Mouse (Mus musculus) macrophage (primary cell): ENCODE measurements around the gene 5330417H12Rik. TPM values are rescaled to one million over a fixed set of nuclear protein-coding genes. Genes with fewer than 3 reads are reported as not detected.

Source experiments
- H3K27ac ChIP-seq: fragments of 350-480 bp; formaldehyde crosslinking; 2 replicates; pipeline ENCODE4 v1.9.0; 2021
- H3K36me3 ChIP-seq: fragments of 350-480 bp; formaldehyde crosslinking; 2 replicates; pipeline ENCODE4 v1.9.0; 2021; ENCODE audit errors: inconsistent target
- H3K4me3 ChIP-seq: fragments of 350-480 bp; formaldehyde crosslinking; 2 replicates; pipeline ENCODE4 v1.9.0; 2021; ENCODE audit errors: inconsistent target
- H3K79me2 ChIP-seq: fragments of 350-480 bp; formaldehyde crosslinking; 2 replicates; pipeline ENCODE4 v1.9.0; 2021; ENCODE audit errors: inconsistent target
- WGBS: methylation state at CpG from one replicate; pipeline ENCODE4 v1.1.7; 2026; ENCODE audit warnings: inconsistent platforms; ENCODE audit not compliant: missing documents; 5-methylcytosine and 5-hydroxymethylcytosine counted together
- polyA plus RNA-seq: library from polyadenylated mRNA; stranded (reverse); fragments of 250-400 nt; gene quantifications from 3 replicates; pipeline ENCODE4 v1.2.4, GENCODE M21; 2018; ENCODE audit warnings: inconsistent platforms

5330417H12Rik gene
- polyA plus RNA-seq, 1 experiment from 2014 or later: not detected

DNA sequence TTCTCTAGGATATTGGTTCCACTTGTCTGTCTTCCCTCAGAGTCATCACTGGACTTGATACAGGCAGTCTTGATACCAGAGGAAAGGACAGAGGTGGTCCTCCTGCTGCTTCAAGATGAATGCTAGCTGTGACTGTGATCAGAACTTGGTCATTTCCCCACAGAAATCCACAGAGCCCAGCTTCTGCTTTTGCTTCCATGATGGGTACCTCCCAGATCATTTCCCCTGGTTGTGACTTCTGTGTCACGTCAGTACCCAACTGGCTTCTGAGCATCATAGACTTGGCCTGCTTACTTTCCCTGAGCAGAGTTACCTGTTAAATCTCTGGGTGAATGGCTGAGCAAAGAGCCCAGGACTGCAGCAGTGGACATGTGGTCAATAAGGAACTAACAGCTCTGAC is 17.2 kb downstream of the 5330417H12Rik start:
- 70% methylated on average over 1 of the region's 1 CpGs for WGBS
- Histone ChIP-seq H3K79me2 (peaks cover 55% of the 10 kb centered on the region; the same call in 1 of the 2 replicates), H3K27ac (no peak overlapping the region), H3K36me3 (no peaks in the 10 kb centered on the region), H3K4me3 (no peak overlapping the region)

DNA sequence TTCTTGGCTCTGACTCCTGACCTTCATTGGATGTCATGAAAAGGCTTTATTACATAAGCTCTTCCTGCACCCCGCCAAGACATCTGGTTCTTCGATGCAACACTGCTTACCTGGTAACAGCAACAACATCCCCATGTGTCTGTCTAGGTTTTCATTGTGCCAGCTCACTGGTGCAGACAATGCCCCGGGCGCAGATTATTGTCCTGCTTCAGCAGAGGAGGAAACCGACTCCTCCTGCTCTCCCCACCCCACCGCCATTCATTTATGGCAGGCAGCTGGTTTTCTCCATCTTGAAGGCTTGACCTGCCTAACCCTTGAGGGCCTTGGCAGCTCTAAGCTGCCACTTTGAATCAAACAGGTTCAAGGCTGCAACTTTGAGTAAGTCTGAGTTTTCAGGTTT is 22.0 kb downstream of the 5330417H12Rik start:
- 96% methylated on average over 6 of the region's 6 CpGs for WGBS

DNA sequence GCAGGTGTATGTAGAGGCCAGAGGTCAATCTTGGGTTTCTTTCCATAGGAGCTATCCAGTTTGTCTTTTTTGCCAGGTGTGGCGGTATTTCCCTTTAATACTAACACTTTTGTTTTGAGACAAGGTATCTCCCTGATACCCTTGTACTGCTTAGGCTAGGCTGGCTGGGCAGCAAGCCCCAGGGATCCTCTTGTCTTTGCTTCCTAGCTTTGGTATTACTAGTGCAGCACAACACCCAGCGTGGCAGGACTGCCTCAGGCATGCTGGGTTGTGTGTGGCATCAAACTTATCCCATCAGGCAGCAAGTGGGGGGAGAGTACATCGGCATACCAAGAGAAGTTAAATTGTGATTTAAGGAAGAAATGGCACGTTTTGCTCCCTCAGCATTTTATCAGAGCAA is 22.5 kb downstream of the 5330417H12Rik start:
- Histone ChIP-seq H3K79me2 (peaks cover 78% of the 10 kb centered on the region; the same call in 1 of the 2 replicates), H3K27ac (no peak overlapping the region), H3K36me3 (no peaks in the 10 kb centered on the region), H3K4me3 (no peak overlapping the region)
- WGBS: 90% methylated on average over 4 of the region's 4 CpGs

More for the DNA sequence above, 22.0 kb downstream of the 5330417H12Rik start:
- no peak overlapping the region for H3K27ac ChIP-seq
- no peak overlapping the region for H3K4me3 ChIP-seq
- H3K36me3 ChIP-seq: no peaks in the 10 kb centered on the region
- peaks cover 76% of the 10 kb centered on the region; the same call in 1 of the 2 replicates for H3K79me2 ChIP-seq

DNA sequence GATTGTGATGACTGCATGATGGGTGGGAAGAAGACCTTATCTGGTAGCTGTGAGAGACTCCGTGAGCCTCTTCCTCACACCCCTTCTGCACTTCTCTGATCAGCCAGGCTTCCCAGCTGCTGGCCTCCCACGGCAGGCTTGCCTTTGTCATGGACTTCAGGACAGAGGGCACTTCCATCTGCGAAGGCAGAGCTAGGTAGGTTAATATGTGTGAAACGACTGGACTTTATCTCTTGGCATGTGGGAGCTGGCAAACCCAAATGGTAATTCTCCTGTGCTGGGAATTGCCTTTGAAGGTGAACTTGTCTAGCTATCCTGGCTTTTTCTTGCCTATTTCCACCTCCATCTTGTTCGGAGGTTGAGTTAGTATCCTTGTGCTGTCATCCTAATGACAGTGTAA is 24.3 kb downstream of the 5330417H12Rik start:
- H3K27ac ChIP-seq: no peak overlapping the region
- peaks cover 89% of the 10 kb centered on the region; the same call in 1 of the 2 replicates for H3K79me2 ChIP-seq
- WGBS: 98% methylated on average over 5 of the region's 5 CpGs
- no peak overlapping the region for H3K4me3 ChIP-seq
- H3K36me3 ChIP-seq: no peaks in the 10 kb centered on the region

DNA sequence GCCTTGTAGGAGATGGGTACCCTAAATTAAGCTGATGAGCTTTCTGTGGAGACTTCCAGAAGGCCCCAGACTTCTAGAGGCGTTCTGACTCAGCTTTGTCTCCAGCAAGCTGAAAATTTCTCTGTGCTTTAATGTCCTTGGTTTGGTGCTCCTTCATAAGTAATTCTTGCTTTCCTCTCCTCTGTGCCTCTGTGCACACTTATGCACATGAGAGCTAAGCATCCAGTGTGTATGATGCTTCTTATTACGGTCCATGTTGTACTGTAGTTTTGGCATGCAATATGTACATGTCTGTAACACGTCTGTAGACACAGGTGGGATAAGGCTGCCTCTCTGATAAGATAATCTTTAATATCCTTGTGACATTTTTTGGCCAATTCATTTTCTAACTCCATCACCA is 27.0 kb downstream of the 5330417H12Rik start:
- H3K4me3 ChIP-seq: no peak overlapping the region
- peaks cover 71% of the 10 kb centered on the region; the same call in 1 of the 2 replicates for H3K79me2 ChIP-seq
- H3K36me3 ChIP-seq: no peaks in the 10 kb centered on the region
- no peak overlapping the region for H3K27ac ChIP-seq
- WGBS: 95% methylated on average over 3 of the region's 3 CpGs

DNA sequence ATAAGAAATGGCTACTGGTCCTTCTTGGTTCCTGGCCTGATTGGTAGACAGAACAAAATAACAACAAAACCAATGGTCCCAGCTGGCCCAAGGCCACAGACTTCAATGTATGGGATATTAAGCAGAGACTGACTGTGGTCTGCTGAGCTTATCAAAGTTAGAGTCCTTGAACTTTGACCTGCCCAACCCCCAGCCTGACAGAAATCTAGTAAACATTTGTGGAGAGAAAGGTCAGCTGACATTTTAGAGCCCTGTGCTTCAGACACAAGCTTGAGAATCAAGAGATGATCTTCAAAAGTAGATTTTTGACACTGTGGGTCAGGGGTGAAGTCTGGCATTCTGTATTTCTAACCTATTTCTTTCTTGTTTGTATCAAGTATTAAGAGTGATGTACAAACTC is 28.2 kb downstream of the 5330417H12Rik start:
- Histone ChIP-seq H3K79me2 (peaks cover 59% of the 10 kb centered on the region; the same call in 1 of the 2 replicates), H3K27ac (peak overlapping the region; percentile 15), H3K36me3 (no peaks in the 10 kb centered on the region), H3K4me3 (no peak overlapping the region)

DNA sequence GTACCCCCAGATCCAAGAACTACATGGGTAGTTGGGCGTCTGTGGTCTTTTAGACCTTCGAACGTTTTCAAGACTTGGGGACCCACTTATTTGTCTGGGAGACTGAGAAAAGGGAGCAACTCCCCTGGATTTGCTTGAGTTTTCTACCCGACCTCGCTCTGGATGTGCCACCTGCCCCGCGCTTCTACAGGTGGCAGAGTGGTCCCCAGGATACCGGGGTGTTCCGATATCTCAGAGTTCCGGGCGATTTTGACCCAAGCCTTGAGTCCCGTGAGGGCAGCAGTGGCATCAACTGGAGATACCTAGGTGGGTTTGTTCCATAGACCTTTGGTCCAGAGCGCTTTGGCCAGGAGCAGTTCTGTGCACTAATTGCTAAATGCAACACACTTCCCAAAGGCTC is 29.5 kb downstream of the 5330417H12Rik start:
- Histone ChIP-seq H3K4me3 (peak overlapping the region; percentile 59), H3K79me2 (peaks cover 49% of the 10 kb centered on the region; the same call in 1 of the 2 replicates), H3K27ac (no peak overlapping the region), H3K36me3 (no peaks in the 10 kb centered on the region)
- WGBS: 22% methylated on average over 12 of the region's 13 CpGs

DNA sequence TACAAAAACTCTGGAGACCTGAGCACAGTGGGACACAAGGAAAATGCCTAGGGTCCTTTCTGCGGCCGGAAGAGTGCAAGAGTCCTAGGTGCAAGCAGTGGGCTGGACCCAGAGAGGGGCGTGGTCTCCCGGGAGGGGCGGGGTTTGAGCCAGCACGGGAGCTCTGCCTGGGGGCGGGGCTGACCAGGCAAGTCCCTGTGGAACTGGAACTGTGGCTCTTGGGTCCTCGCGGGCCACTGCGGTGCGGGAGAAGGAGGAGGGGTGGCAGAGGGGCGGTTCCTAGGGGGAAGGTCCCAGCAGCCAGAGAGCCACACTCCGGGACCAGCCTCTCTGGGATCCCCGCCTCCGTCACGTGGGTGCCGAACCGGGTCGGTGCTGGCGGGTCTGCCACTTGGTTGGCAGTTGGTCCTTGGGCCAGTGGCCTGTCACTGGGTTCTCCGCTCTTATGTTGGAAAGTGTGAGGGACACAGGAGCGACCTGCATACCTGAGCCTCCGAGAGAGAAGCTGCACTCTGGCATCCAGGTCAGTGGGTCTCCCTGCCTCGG is 30.0 kb downstream of the 5330417H12Rik start, which contains the start of gene Ppfibp2:
Gene Ppfibp2 (plus strand): TSS at position 351 of the 546 bp plus-strand sequence.
- H3K79me2 ChIP-seq: peaks cover 44% of the 10 kb centered on the region; the same call in 1 of the 2 replicates
- H3K4me3 ChIP-seq: peak within 1 kb of the TSS; percentile 59
- no peaks in the 10 kb centered on the region for H3K36me3 ChIP-seq
- peak within 1 kb of the TSS; percentile 91 for H3K27ac ChIP-seq
- WGBS: 3% methylated on average over 24 of the region's 24 CpGs

DNA sequence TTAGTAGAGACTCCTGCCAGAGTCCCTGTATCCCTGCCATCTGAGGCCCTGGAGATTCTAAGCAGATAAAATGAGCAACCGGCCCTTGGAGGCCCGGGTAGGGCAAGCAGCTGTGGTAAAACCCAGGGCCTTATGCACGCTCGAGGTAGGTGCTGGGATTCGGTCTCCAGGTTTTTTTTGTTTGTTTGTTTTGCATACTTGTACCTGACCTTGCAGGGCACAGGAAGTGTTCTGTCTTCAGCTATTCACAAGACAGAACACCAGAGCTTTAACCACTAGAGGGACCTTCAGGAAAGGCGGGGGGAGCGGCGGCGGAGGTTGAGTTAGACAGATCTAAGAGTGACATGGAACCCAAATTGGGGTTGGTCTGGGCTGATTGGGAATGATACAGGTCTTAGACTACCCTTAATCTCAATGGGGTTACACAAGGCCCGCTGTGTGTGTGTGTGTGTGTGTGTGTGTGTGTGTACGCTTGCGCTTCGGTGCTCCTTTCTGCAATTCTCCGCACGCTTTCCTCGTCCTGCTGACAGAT is 30.6 kb downstream of the 5330417H12Rik start:
- under 1% methylated on average over 16 of the region's 16 CpGs for WGBS
- Histone ChIP-seq H3K79me2 (peaks cover 38% of the 10 kb centered on the region; the same call in 1 of the 2 replicates), H3K27ac (peak overlapping the region; percentile 91), H3K4me3 (peak overlapping the region; percentile 59), H3K36me3 (no peaks in the 10 kb centered on the region)

DNA sequence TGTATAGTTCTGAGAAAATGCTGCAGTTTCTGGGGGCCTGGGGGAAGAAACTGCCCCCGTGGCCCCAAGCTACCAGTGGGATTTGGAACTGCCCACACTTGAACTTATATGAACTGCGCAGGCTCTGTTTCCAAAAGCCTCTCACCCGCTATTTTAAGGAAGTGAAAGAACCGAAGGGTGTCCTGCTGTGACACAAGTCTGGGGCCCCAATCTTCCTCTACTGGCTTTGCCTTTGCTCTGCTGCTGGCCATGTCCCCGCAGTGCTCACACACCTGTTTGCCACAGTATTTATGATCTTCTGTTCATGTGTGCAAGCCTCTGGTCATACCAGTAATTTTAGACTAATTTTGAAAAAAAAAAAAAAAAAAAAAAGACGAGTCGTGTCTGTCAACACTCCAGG is 31.1 kb downstream of the 5330417H12Rik start:
- 0% methylated on average over 7 of the region's 7 CpGs for WGBS
- Histone ChIP-seq H3K27ac (peak overlapping the region; percentile 91), H3K4me3 (peak overlapping the region; percentile 59), H3K79me2 (peaks cover 33% of the 10 kb centered on the region; the same call in 1 of the 2 replicates), H3K36me3 (no peaks in the 10 kb centered on the region)

DNA sequence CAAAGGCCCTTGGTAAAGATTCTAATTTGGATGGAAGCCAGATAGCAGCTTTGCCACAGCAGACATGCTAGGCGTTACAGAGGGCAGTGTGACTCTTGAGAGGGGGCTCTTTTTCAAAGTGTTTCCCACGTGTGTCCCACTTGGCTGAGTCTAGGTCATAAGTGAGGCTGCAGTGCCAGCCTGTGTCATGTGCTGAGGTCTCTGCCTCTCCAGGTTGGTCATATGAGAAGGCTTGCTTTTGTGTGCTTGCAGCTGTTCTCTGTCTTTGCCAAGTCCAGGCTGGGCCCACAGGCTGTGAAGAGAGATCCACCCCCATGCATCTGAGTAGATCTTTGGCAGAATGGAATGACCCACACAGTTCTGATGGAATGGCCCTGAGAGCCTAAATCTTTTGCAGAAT is 32.3 kb downstream of the 5330417H12Rik start:
- no peak overlapping the region for H3K27ac ChIP-seq
- 60% methylated on average over 2 of the region's 2 CpGs for WGBS

DNA sequence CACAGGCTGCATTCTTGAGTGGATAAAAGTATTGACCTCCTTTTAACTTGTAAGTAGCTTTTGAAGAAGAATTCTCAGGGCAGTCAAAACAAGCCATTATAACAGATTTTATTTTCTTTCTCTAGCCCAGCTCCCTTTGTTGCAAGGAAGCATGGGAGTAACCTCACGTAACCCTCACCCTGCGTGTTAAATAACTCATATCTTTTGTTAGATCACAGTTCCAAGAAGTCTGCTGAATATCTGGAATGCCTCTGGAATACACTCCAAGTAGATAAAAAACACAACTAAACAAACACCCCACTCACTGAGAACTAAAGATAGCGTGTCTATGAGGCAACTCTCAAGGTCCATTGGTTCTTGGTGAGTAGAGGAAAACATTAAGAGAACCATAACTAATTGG is 50.7 kb downstream of the 5330417H12Rik start:
- WGBS: 90% methylated on average over 3 of the region's 3 CpGs
- Histone ChIP-seq H3K79me2 (no peaks in the 10 kb centered on the region), H3K27ac (no peak overlapping the region), H3K4me3 (no peak overlapping the region), H3K36me3 (no peaks in the 10 kb centered on the region)

More for the DNA sequence above, 32.3 kb downstream of the 5330417H12Rik start:
- Histone ChIP-seq H3K4me3 (no peak overlapping the region), H3K79me2 (peaks cover 22% of the 10 kb centered on the region; the same call in 1 of the 2 replicates), H3K36me3 (no peaks in the 10 kb centered on the region)

Other genes with a start within 250 kb of the 5330417H12Rik start
- gene Olfml1, start 57.7 kb downstream of the 5330417H12Rik start, polyA plus RNA-seq: not detected in 3 replicates
- 10.9 to 30.6 TPM (median 27.0 TPM) in 3 replicates for gene Ppfibp2, start 30.0 kb downstream of the 5330417H12Rik start, polyA plus RNA-seq
- not detected in 3 replicates for gene Cyb5r2, start 132.9 kb upstream of the 5330417H12Rik start, polyA plus RNA-seq
- gene Ovch2, start 176.0 kb upstream of the 5330417H12Rik start, polyA plus RNA-seq: not detected in 3 replicates
- gene Olfr467, start 187.1 kb upstream of the 5330417H12Rik start, polyA plus RNA-seq: not detected in 3 replicates
- not detected in 3 replicates for gene Olfr469, start 200.4 kb upstream of the 5330417H12Rik start, polyA plus RNA-seq
- not detected in 3 replicates for gene Olfr470, start 222.3 kb upstream of the 5330417H12Rik start, polyA plus RNA-seq